Mouse (Mus musculus): ENCODE data around the gene Fhad1.

Gene Fhad1

GRCm38 (mm10) chr4:141866933-141867490 is 147.9 kb downstream of the Fhad1 start:
- in situ Hi-C loops (cut with MboI, MseI) = no loop called here

DNA sequence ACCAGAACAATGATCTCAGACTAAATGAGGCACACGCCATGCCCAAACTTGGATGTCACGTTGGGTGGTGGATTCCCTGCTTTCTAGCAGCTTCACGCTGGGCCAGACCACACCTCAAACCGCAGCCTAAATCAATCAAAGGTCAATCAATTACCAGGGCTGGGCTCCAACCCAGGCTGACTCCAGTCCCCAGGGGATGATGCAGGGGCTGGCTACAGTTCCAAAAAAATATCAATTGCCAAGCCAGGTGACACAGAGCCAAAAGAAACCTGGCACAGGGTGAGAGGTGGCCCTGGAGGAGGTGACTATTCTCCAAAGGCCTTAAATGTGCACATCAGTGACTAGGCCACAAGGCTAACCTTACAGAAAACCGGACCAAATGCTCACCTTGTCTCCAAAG is 149.3 kb downstream of the Fhad1 start:
- in situ Hi-C loops (cut with MboI, MseI) = no loop called here

DNA sequence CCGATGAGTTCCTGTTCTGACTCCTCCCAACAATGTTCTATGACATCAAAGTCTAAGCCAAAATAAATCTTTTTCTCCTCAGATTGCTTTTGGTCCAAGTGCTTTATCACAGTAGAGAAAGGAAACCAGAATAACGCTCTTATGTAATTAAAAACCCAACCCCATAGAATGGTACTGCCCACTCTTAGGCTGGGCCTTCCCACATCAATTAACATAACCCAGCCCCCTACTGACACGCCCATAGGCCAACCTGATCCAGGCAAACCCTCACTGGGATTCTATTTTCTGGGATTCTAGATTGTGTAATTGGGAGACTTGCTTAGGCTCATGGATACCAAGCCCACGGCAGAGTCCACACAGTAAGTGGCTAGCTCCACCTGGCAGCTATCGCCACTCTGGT is 149.9 kb downstream of the Fhad1 start:
- in situ Hi-C loops (cut with MboI, MseI) = no loop called here

DNA sequence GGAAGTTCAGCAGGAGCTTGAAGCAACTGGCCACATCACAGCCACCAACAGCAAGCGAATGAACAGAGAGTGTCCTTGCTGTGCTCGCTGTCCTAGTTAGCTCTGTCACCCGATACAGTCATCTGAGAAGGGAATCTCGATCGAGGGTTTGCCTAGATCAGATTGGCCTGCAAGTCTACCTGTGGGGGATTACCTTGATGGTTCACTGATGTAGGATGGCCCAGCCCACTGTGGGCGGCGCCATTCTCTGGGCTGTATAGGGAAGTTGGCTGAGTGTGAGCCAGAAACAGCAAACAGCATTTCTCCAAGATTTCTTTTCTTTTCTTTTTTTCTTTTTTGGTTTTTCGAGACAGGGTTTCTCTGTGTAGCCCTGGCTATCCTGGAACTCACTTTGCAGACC is 150.4 kb downstream of the Fhad1 start:
- in situ Hi-C loops (cut with MboI, MseI) = no loop called here

DNA sequence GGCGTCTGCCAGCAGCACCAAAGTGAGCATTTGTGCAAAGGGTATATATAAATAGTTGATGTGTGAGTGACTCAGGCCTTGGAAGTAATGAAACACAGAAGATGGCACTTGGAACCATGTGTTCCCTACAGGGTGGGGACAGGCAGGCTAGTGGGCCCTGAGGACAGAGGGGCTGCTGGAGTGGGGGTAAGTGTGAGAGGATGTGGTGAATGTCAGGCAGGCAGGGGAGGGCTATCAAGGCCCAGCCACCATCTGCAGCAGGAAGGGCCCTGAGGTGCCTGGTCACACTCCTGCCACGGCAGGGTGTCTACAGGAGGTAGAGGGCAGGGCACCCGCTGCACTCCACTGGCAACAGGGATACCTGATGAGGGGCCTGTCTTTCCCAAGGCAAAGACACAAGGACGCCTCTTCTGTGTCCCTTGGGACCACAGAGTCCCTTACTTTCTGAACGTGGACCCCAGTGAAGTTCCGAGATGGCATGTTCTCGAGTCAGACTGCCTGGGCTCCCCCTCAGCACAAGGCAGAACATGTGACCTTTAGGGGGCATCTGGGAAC is 151.1 kb downstream of the Fhad1 start:
- in situ Hi-C loops (cut with MboI, MseI) = no loop called here

DNA sequence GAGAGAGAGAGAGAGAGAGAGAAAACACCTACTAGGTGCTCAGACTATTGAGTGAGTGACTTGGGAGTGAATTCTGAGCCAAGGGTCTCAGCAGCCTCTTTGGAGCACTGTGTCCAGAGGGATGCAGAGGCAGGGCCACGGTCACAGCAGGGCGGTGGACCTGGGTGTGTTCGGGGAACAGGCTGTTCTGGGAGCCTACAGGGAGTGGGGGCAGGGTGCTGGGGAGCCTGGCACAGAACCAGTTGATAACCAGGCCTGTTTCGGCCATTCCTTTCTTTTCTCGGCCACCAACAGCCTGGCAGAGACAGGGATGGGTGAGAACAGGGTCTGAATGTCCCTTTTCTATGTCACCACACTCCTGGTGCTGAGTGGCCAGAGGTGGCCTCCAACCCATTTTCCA is 152.0 kb downstream of the Fhad1 start:
- in situ Hi-C loops (cut with MboI, MseI) = no loop called here

DNA sequence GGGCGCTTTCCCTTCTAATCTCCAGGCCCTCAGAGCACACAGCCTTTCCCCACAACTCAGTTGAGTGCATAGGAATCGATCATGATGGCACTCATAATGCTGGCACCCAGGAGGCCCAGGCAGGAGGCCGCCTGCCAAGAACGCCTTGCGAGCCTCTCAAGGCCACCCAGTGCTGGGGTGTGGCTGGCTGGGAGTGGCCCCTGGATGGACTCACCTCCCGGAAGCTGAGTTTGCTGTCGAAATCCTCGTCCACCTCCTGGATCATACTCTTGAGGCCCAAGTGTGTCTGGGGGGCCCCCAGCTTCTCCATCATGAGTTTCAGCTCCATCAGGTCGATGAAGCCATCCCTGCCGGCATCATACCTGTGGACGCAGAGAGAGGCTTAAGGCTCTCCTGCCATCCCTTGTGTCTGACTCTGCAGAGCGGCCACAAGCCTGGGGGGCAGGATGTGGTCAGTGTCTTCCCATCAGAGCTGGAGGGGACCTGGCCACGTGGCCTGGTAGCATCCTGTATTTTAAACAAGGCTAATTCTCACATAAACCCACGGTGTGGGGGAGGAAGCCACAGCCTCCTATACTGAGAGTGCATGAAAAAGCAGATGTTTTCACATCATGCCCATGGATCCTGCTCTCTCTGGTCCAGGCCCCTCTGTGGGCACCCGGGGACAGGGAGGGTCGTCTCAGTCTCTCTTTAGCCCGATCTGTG is 153.1 kb downstream of the Fhad1 start:
- in situ Hi-C loops (cut with MboI, MseI) = no loop called here

GRCm38 (mm10) chr4:141860246-141860841 is 154.5 kb downstream of the Fhad1 start:
- in situ Hi-C loops (cut with MboI, MseI) = no loop called here

DNA sequence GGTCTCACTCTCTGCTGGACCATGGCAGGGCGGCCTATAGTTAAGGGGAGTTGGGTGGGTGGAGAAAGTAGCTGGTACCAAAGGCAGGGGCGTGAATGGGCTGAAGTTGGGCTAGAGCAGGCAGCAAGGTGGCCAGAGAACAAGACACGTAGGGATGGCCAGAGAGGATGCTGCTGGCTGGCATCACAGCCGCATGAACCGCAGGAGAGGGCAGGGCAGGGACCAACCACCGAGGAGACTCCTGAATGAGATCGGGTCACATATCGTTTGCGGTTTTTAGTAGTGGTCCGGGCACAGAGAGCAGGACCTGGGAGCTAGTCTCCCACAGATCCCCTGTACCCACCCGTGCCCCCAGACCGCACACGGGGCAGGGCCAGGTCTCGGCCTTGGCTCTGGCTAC is 155.5 kb downstream of the Fhad1 start:
- in situ Hi-C loops (cut with MboI, MseI) = loop anchor here in 1 of 2 experiments (10.0 kb wide), 1 partner anchor 465 kb away; the partner anchor contains the start of gene Clcnka

DNA sequence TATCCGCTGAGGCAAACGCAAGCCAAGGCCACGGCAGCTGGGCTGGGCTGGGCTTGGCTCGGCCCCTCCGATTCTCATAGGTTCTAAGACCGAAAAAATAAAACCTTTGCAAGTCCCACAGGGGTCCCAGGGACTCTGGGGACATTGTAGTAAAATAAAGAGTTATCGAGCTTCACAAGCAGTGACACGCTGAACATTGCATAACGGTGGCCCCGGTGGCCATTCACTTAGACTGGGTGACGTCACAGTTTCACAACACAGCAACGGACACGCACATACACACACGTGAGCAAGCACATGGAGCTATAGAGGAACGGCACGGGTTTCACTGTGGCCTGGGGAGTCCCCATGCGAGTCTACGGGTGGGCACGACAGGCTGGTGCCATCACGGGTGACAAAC is 156.4 kb downstream of the Fhad1 start:
- in situ Hi-C loops (cut with MboI, MseI) = loop anchor here in 1 of 2 experiments (10.0 kb wide), 1 partner anchor 464 kb away; the partner anchor contains the start of gene Clcnka

DNA sequence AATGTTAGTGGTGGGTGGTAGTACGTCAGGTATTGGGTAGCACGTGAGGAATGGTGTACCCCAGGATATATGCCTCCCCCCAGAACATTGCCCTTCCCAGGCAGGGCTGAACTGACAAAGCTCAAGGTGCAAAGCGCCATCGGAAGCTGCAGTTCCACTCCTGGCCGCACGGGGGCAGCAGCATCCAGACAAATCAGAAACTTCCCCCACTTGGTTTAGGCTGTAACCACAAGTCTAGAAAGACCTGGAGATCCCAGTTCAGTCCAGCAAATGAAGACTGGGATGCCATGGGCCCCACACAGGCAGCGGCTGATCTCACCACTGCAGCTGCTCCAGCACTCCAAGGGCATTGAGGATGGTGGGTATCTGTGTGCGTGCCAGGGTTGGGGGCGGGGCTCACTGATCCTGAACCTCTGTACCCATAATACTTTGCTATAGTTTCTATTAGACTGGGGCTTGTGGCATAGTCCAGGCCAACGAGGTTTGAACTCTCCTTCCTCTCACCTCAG is 157.4 kb downstream of the Fhad1 start:
- in situ Hi-C loops (cut with MboI, MseI) = loop anchor here in 1 of 2 experiments (10.0 kb wide), 1 partner anchor 463 kb away; the partner anchor contains the start of gene Clcnka

DNA sequence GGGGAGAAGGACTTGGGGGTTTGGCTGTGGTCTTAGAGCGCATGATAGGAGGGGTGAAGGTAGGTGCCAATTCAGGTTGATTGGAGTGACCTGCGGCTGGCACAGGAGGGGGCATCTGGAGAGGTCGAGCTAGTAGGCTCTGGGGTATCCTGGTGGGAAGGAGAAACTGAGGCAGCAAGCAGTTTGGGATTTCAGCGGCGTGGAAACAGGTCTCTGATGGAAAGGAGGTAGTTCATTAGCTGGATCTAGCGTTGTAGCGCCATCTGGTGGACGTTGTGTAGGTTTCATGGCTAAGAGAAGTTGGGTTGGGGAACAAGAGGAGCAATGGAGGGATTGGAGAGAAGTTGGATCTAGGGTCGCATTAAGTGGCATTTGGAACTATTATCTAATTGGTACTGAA is 161.4 kb downstream of the Fhad1 start:
- in situ Hi-C loops (cut with MboI, MseI) = loop anchor here in 1 of 2 experiments (10.0 kb wide), 1 partner anchor 459 kb away; the partner anchor contains the start of gene Clcnka

GRCm38 (mm10) chr4:141845999-141846398 is 168.9 kb downstream of the Fhad1 start, which contains the start of gene Ctrc:
TSS of gene Ctrc (minus strand) at chr4:141846359.
- in situ Hi-C loops (cut with MboI, MseI) = loop anchor here in 1 of 2 experiments (5.0 kb wide), 1 partner anchor 34 kb away; no protein-coding TSS in a partner anchor

All from T-helper 17 cell (primary cell).